Mouse (Mus musculus) heart, adult 2 months (tissue): ENCODE measurements around the gene Nop58. TPM values are rescaled to one million over a fixed set of nuclear protein-coding genes. Genes with fewer than 3 reads are reported as not detected.
A peak's percentile ranks its signal among the peaks of the same experiment; 100 is the strongest.

ENCODE experiments used
- DNase-seq, 2 experiments: peaks; one replicate each; pipeline ENCODE4 v3.0.0; 2021
- H3K27ac ChIP-seq: fragments of 200-600 bp; 2 replicates; pipeline ENCODE4 v1.8.1; 2022
- H3K27me3 ChIP-seq: fragments of 200-500 bp; 2 replicates; pipeline ENCODE4 v1.6.1; 2012; ENCODE audit warnings: mild to moderate bottlenecking, low read length, inconsistent platforms, mixed read lengths; ENCODE audit not compliant: control insufficient read depth, insufficient read depth
- H3K36me3 ChIP-seq: fragments of 200-500 bp; 2 replicates; pipeline ENCODE4 v1.6.1; 2012; ENCODE audit warnings: low read length, inconsistent platforms; ENCODE audit not compliant: control insufficient read depth, insufficient read depth
- H3K4me1 ChIP-seq: fragments of 200-500 bp; 2 replicates; pipeline ENCODE4 v1.6.1; 2011; ENCODE audit warnings: low read length; ENCODE audit not compliant: control insufficient read depth, insufficient read depth
- H3K4me3 ChIP-seq: fragments of 200-600 bp; 2 replicates; pipeline ENCODE4 v1.8.1; 2022
- H3K79me2 ChIP-seq: fragments of 200-500 bp; replicated peaks from 2 replicates; pipeline ENCODE4 v1.6.1; 2012; ENCODE audit warnings: mild to moderate bottlenecking, inconsistent platforms, low read length, moderate library complexity, mixed read lengths; ENCODE audit not compliant: control insufficient read depth, insufficient read depth
- H3K9ac ChIP-seq: fragments of 200-500 bp; 2 replicates; pipeline ENCODE4 v1.6.1; 2012; ENCODE audit warnings: low read depth, mild to moderate bottlenecking, control low read depth, inconsistent platforms, low read length, mixed read lengths
- CTCF ChIP-seq: fragments of 200-600 bp; IDR thresholded peaks from 2 replicates; pipeline ENCODE4 v1.8.1; 2022; ENCODE audit warnings: antibody characterized with exemption, mild to moderate bottlenecking, moderate library complexity
- EP300 ChIP-seq: fragments of 200-500 bp; IDR thresholded peaks from 2 replicates; pipeline ENCODE4 v1.6.1; 2011; ENCODE audit warnings: low read depth, low read length, control low read depth; ENCODE audit not compliant: insufficient read depth
- POLR2A ChIP-seq: fragments of 200-500 bp; IDR thresholded peaks from 2 replicates; pipeline ENCODE4 v1.6.1; 2011; ENCODE audit warnings: mild to moderate bottlenecking, low read depth, low read length, control low read depth; ENCODE audit not compliant: insufficient read depth
- WGBS: fragments of 180-500 bp; shearing (Covaris S2); methylation state at CpG from one replicate; pipeline ENCODE4 v1.1.7; 2018; 5-methylcytosine and 5-hydroxymethylcytosine counted together
- intact Hi-C: fragments of 180-260 bp; cut with DNase I; formaldehyde crosslinking; loops from one replicate; pipeline ENCODE4 v1.15.1; 2025
- polyA plus RNA-seq: library from polyadenylated mRNA; depleted of rRNA; stranded (reverse); fragments of >200 nt; gene quantifications from 2 replicates; pipeline ENCODE4 v1.2.3, GENCODE M21; 2012
- total RNA-seq, 2 experiments: library from RNA; stranded (reverse); gene quantifications; 2 replicates each; pipeline ENCODE4 v1.2.3; 2021

Nop58 gene
- total and polyA plus RNA-seq, 3 experiments: 7.2 to 33.0 (median 32.7) TPM

DNA sequence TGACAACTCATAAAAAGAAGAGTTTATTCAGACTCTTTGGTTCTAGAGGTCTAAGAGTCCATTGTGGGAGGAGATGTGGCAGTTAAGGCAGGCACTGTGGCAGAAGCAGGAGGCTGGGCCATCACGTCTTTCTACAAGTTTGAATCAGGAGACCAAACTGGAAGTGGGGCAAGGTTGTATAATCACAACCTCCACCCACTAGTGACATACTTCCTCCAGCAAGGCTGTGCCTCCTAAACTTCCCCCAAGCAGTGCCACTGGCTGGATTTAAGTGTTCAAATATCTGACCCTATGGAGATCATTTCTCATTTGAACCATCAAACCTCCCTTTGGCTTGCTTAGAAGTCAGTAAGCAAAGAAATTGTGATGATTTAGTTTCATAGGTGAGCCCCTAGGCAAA lies 70.5 kb downstream of the Nop58 start:
- Histone ChIP-seq H3K27me3 (no peaks in the 10 kb centered on the region), H3K79me2 (no peaks in the 10 kb centered on the region), H3K4me3 (no peak overlapping the region), H3K27ac (no peak overlapping the region), H3K4me1 (no peaks in the 10 kb centered on the region), H3K36me3 (no peaks in the 10 kb centered on the region), H3K9ac (no peak overlapping the region)
- WGBS: 81% methylated on average over 1 of the region's 1 CpGs
- intact Hi-C loops: no loop called here
- DNase-seq: no peak
- TF ChIP-seq EP300: no peak
- TF ChIP-seq CTCF: no peak
- TF ChIP-seq POLR2A: no peak

- H3K4me3 ChIP-seq: no peak overlapping the region
- H3K27ac ChIP-seq: no peak overlapping the region
- H3K79me2 ChIP-seq: no peaks in the 10 kb centered on the region
- DNase-seq: no peak
- no peaks in the 10 kb centered on the region for H3K36me3 ChIP-seq
- H3K9ac ChIP-seq: no peak overlapping the region
- WGBS: 84% methylated on average over 1 of the region's 1 CpGs
- no peaks in the 10 kb centered on the region; the same call in 1 of the 2 replicates for H3K4me1 ChIP-seq
- TF ChIP-seq POLR2A (no peak), CTCF (no peak)
- H3K27me3 ChIP-seq: no peaks in the 10 kb centered on the region
- intact Hi-C loops: no loop called here
These were observed 73.6 kb downstream of the Nop58 start for GRCm38 (mm10) chr1:59758325-59758724.

DNA sequence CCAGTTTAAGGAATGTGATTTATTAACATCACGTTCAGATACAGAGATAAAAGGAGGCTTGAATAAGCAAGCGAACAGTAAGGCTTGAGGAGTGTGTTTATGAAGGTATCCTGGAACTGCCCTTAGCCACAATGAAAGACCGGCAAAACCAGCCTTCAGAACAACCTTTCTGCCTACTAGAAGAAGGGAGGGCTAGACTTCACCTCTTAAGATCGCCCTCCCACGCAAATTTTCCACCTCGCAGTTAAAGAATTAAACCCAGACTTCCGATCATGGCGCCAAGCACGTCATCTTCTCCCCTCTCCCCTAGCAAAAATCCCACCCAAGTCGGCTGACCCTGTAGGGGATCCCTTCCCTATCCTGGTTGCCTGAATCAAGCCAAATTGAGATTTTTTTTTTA lies 77.4 kb downstream of the Nop58 start:
- WGBS: 16% methylated on average over 10 of the region's 10 CpGs
- DNase-seq: no peak
- Histone ChIP-seq H3K9ac (peak overlapping the region; percentile 85), H3K27ac (peak overlapping the region; percentile 85), H3K4me3 (peak overlapping the region; percentile 77), H3K79me2 (0 out of 2 replicates have a peak, but pooled peaks cover 1% of the 10 kb centered on the region), H3K4me1 (peaks cover 4% of the 10 kb centered on the region), H3K27me3 (no peaks in the 10 kb centered on the region), H3K36me3 (peaks cover 8% of the 10 kb centered on the region)
- TF ChIP-seq POLR2A (no peak), EP300 (no peak), CTCF (no peak)
- intact Hi-C loops: loop anchor here (2.0 to 5.0 kb wide), 4 partner anchors 80 to 335 kb away; partner anchors contain the start of genes Carf, Nop58 and Wdr12

DNA sequence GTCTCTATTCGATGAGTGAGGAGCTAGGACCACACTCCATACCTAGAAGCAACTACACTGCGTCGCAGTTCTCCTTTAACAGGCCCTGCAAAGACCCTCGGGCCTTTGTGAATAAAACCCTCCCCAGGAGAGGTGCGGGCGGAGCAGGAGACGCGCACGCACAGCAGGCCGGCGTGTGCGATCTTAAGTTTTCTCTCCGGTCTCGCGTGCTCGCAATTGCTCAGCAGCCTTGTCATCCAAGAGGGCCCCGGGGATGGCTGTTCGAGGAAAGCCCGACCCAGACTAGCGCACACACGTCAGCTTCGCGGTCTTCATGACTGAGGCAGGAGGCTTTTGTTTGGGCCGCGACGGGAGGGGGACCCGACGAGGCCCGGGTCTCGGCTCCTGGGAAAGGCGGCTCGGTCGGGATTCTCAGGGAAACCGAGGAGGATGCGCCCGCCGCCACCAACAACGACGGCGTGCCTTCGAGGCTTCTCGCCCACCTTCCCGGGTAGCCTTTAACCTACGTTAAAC lies 77.9 kb downstream of the Nop58 start:
- peak overlapping the region; percentile 85 for H3K9ac ChIP-seq
- 0 out of 2 replicates have a peak, but pooled peaks cover 1% of the 10 kb centered on the region for H3K79me2 ChIP-seq
- intact Hi-C loops: loop anchor here (2.0 to 5.0 kb wide), 4 partner anchors 80 to 335 kb away; partner anchors contain the start of genes Carf, Nop58 and Wdr12
- no peak for DNase-seq
- no peaks in the 10 kb centered on the region for H3K27me3 ChIP-seq
- H3K4me1 ChIP-seq: peaks cover 4% of the 10 kb centered on the region
- H3K36me3 ChIP-seq: peaks cover 8% of the 10 kb centered on the region
- H3K4me3 ChIP-seq: peak overlapping the region; percentile 77
- TF ChIP-seq EP300 (0 out of 2 replicates have a peak, but pooled peaks have one; percentile 22), CTCF (no peak)
- under 1% methylated on average over 44 of the region's 44 CpGs for WGBS
- peak overlapping the region; percentile 85 for H3K27ac ChIP-seq

- Histone ChIP-seq H3K4me1 (peaks cover 4% of the 10 kb centered on the region), H3K27ac (peak within 1 kb of the TSS; percentile 92), H3K9ac (peak within 1 kb of the TSS; percentile 96), H3K79me2 (peaks cover 4% of the 10 kb centered on the region; the same call in 1 of the 2 replicates), H3K36me3 (peaks cover 9% of the 10 kb centered on the region), H3K4me3 (peak within 1 kb of the TSS; percentile 77), H3K27me3 (no peaks in the 10 kb centered on the region)
- WGBS: under 1% methylated on average over 74 of the region's 75 CpGs
- intact Hi-C loops: loop anchor here (2.0 to 5.0 kb wide), 4 partner anchors 81 to 334 kb away; partner anchors contain the start of genes Carf, Nop58 and Wdr12
- TF ChIP-seq POLR2A (peak; percentile 89), EP300 (no peak), CTCF (peak; percentile 60)
- DNase-seq: peak; percentile 91 to 93
These were observed 78.5 kb downstream of the Nop58 start, which contains the start of gene Bmpr2 for GRCm38 (mm10) chr1:59763164-59763768. TSS of gene Bmpr2 (plus strand) at chr1:59763400.

DNA sequence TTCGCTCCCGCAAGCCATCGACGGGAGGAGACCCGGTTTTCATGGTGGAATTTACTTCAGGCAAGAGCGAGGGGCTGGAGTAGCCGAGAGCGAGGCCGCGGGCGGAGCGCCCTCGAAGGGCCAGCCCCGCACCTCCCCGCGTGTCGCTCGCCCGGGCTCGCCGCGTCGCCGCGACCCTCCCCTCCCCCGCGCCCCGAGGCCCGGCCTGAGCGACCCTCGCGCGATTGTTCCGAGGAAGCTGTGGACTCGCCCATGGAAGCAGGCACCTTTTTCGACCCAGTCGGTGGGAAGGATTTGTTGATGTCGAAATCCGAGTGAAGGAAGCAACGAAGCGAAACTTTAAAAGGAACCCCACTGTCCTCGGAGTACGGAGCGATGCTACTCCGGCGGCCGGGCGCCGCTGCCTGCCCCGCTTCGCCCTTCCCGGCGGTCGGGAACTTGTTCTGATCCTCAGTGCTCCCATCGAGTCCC lies 79.0 kb downstream of the Nop58 start:
- intact Hi-C loops: loop anchor here (2.0 to 5.0 kb wide), 4 partner anchors 82 to 333 kb away; partner anchors contain the start of genes Carf, Nop58 and Wdr12

More for the DNA sequence above, 79.0 kb downstream of the Nop58 start:
- TF ChIP-seq CTCF: no peak
- TF ChIP-seq POLR2A: peak; percentile 53
- TF ChIP-seq EP300: no peak
- Histone ChIP-seq H3K27ac (peak overlapping the region; percentile 92), H3K79me2 (peaks cover 4% of the 10 kb centered on the region; the same call in 1 of the 2 replicates), H3K4me1 (peaks cover 4% of the 10 kb centered on the region), H3K9ac (peak overlapping the region; percentile 96), H3K27me3 (no peaks in the 10 kb centered on the region), H3K4me3 (peak overlapping the region; percentile 77), H3K36me3 (peaks cover 9% of the 10 kb centered on the region)
- under 1% methylated on average over 50 of the region's 55 CpGs for WGBS
- peak; percentile 76 to 79 for DNase-seq
